Mouse (Mus musculus) retina, postnatal 1 day (tissue): ENCODE results near the gene Galnt17.
A peak's percentile ranks its signal among the peaks of the same experiment; 100 is the strongest.

Experiments used
- DNase-seq: peaks from one replicate; pipeline ENCODE4 v3.0.0-alpha.2; 2012

The Galnt17 gene

DNA sequence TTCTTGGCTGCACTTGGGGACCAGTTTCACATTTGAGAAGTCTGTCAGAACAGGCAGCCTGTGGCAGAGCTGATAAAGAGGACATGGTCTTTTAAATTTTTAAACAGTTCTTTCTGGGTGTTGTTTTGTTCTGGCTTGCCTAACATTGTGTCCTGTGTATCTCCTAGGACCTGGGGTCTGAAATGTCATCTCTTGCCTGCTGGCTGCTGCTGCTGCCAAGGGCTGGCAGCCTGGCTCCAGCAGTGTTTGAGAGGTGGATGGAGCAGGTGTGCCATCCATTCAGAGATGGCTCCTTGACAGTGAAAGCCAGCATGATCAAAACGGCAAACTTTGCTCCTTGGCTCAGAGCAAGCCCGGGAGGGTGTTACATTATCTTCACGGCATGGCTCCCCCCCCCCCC is 393.7 kb downstream of the Galnt17 start:
- no peak for DNase-seq

DNA sequence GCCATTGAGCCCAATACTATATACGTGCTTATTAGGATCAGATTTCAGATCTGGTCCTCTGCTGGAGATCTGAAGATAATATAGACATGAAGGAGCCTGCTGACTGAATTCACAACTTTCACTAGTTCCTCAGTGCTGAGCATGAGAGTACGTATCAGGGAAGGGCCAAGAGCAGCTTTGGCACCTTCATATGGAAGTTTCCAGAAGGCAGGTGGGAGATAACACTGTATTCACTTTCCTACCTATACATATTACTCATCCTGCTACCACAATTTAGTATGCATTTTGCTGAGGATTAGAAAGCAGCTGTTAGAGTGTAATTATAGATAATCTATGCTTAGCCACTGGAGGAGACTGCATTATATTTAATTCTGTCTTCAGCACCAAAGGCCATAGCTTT is 396.7 kb downstream of the Galnt17 start:
- no peak for DNase-seq

DNA sequence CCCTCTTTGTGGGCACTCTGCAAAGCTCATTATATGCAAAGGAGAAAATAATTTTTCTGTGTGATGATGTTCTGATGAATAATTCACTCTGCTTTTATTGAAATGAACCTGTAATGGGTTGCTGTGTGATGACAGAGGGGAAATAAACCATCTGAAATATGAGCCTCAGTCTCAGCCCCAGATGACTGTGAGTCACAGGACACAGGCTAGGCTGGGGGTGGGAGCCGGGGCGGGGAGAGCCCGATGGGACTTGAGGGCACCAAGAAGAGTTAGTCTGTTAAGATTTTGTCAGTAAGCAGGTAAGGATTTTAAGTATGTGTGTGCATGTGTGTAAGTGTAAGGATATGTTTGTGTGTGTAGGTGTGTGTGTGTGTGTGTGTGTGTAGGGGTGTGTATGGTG is 406.6 kb downstream of the Galnt17 start:
- no peak for DNase-seq

DNA sequence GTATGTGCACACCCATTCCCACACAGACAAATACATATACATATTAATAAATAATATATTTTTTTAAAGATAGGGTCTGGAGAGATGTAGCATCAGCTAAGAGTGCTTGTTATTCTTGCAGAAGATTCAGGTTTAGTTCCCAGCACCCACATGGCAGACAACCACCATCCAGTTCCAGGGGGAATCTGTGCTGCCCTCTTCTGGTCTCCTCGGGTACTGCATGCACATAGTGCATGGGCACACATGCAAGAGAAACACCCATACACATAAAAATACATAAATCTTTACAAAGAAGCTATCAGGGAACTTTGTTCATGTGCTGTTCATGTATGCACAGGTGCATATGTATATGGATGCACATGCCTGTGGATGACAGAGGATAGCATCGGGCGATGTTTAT is 412.3 kb downstream of the Galnt17 start:
- DNase-seq = no peak

DNA sequence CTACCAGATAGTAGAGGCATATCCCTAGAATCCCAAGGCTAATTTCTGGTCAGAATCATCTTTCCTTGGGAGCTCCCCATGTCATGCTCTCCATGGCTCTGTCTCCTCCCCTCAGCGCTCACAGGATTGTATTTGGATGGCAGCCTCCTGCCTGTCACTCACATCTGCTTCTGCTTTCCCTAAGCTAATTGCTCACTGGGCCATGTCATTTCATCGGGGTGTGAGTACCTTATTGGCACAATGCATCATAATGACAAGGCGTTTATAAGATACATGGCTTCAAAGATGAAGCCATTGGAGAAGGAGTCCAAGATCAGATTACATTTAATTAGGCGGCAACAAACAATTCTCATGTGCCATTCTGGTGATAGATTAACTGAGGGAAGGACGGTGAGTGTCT is 416.6 kb downstream of the Galnt17 start:
- DNase-seq = peak; percentile 34

DNA sequence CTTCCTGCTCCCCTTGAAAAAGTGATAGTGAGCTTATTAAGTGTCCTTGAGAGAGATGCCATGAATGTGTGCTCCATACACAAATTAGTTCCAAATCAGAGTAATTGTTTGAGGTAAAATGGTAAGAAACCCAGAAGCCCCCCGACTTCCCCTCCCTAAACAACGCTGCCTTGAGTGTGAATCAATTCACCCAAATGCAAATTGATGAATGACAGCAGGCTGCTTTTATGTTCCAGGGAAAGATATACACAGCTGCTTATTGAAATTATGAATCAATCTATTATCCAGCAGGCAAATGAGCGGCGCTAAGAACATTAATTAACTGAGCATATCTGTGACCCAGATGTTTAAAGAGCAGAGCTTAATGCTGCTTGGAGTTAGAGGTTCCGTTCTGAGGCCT is 428.0 kb downstream of the Galnt17 start:
- DNase-seq = no peak

DNA sequence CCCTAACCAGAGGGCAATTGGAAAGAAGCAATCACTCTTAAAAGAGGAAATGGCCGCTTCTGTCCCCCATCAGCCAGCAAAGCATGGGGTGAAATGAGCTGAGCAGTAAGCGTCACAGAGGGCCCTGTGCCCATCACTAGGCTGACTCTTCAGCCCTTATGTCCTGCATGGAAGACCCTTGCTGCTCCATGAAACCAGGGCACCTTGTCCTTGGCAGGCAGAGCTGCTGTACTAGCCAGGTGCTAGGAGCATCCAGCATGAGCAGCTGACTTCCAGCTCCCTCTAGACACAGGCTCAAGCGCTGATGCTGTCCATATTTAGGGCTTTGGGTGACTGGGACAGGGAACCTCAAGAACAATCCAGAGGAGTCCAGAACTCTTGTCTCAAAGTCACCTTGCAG is 432.9 kb downstream of the Galnt17 start:
- DNase-seq = no peak

DNA sequence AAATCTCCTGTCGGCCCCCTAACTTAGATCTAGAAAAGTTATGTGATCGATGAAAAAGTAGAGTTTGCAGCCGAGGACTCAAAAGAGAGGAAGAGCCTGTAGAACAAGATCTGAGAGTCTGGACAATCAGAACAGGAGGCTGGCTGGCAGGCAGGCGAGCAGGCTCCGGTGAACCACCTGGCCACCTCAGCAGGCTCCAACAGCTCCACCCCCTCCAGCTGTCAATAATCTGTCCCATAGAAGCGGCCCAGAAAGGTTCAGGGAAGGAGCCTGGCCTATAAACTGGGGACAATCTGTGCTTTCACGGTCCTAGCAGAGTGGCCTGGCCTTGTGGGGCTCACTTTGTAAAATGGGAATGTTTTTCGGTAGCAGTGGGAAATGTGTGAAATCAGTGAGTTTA is 437.2 kb downstream of the Galnt17 start:
- DNase-seq = no peak

DNA sequence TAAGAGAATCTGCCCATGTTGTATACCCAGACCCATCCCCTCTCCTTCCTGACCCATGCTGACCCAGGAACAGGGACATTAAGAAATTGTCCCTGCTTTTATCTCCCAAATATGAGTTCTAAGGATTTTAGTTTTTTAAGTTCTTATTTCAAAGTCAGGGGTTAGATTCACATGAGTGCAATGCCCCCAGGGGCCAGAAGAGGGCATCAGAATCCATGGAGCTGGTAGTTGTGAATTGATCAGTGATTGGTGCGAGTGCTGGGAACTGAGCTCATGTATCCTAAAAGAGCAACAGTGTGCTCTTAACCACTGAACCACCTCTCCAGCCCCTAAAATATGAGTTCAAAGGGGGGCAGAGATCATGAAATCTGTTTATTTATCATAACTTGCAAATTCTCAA is 438.4 kb downstream of the Galnt17 start:
- no peak for DNase-seq

DNA sequence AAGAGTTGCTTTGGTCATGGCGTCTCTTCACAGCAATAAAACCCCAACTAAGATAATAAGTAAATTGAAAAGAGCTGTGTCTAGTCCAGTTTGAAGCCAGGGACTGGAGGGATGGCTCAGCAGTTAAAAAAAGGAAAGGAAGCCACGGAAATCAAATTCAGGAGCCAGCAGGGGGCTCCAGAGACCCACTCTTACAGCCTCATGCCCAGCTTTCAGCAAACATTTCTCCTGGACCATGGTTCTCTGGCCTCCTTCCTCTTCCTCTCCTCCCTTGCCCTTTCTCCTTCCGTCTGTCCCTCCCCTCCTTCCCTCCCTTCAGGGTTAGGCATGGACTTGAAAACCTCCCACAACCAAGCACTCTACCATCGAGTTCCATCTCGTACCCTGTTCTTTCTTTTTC is 446.0 kb downstream of the Galnt17 start:
- DNase-seq = peak; percentile 52

DNA sequence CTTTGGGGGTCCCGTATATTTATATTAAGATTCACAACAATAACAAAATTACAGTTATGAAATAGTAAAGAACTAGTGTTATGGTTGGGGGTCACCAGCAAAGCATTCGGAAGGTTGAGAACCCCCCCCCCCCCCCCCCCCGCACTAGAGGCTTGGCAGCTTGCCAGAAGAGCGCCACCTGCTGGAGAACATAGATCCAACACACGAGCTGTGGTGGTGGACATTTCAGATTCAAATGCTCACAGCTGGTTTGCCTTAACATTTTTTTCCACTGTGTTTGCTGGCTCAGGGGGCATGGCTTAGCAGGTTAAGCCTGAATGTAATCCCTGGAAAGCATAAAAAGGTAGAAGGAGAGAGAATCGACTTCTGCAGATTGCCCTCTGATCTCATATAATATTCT is 448.6 kb downstream of the Galnt17 start:
- DNase-seq = peak; percentile 22

DNA sequence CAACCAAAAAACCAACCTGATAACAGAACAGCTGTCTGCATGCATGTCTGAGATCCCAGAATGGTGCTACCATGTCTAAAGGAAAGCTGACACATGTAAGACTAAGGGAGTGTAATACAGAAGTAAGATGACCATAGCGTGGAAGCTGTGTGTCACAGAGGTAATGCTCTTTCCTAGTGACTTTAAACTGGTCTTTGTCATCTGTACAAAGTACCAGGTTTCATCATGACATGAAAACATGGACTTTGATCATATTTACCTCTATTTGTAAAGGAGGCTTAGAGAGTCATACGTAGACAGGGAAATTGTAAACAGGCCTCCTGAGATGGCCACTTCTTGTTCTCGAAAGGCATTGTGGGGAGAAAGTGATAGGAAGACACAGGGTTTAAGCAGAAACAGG is 449.6 kb downstream of the Galnt17 start:
- DNase-seq = no peak

DNA sequence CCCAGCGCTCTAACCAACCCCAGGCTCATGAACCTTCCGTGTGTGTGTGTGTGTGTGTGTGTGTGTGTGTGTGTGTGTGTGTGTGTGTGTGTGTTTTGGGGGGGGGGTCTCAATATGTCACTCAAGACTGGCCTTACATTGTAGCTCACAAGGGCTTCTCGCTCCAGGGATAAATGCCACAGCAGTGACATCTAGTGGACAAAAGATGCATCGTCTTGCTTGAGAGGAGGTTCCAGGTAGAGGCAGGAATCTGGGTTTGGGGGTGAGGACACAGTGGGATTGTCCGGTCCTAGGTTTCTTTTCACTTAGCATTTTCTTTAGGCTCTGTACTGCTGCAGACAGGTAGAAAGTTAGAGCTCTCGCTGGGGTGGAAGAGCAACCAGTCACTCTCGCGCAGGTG is 450.1 kb downstream of the Galnt17 start:
- peak; percentile 81 for DNase-seq

DNA sequence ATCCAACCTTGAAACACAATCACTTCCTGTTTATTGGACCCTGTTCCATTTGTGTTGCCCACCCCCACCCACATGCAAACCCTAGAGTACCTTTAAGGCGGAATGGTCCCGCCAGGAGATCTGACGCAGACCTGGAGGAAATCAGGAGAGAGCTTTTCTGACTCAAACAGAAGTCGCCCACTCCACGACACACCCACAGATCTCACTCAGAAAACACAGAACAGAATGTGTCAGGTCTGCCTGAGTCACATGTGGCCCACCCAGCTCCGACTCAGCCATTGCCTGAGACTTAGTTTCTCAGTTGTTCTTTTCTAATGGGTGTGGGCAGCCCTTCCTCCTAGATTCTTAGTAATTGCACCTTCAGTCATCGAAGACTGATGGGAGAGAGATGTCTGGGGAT is 453.9 kb downstream of the Galnt17 start:
- no peak for DNase-seq

DNA sequence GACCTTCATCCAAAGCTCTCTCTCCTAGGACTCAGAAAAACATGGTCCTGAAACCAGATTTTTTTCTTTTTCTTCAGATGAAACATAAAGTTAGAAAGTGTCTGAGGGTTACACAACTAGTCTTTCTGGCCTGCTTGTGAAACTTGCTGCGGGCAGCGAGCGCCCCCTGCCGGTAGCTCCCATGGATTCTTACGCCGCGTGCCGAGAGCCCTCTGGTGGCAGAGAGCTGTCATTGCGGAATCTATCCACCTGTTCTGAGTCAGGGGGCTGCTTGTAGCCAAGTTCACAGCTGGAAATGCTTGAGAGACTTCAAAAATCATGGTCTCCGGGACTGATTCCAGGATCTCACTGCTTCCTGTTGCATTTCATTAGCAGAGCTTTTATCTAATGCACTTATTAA is 454.9 kb downstream of the Galnt17 start:
- peak; percentile 83 for DNase-seq

DNA sequence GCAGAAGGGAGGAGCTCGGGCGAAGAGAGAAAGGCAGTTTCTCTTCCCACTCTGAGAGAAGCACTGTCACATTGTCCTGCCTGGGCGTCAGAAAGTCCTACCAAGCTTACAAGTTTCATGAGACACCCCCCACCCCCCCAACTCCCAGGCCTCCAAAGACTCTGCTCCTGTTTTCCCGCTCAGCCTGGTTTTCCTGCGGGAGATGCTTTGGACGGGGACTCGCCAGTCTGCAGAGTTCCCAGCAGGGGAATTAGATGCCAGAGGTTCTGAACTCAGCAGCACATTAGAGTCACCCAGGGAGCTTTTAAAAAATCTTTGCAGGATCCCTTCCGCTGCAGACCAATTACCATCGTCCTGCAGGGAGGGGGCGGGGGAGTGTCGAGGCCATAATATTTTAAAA is 456.1 kb downstream of the Galnt17 start:
- no peak for DNase-seq

DNA sequence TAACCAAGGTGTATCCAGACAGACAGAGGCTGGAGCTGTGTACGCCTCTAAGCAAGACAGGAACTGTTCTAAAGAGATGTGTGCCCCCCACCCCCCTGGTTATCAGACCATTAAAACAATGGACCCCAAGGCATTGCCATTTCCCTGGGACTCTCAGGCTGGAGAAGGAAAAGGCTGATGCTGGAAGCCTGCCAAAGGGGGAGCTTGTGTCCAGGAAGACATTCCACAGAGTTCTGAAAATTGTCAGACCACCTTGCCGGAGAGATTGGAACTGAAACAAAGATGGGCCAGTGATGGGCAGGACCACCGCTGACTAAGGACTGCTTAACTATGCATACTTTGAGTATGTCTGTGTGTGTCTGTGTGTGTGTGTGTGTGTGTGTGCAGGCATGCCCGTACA is 458.7 kb downstream of the Galnt17 start:
- DNase-seq = no peak

DNA sequence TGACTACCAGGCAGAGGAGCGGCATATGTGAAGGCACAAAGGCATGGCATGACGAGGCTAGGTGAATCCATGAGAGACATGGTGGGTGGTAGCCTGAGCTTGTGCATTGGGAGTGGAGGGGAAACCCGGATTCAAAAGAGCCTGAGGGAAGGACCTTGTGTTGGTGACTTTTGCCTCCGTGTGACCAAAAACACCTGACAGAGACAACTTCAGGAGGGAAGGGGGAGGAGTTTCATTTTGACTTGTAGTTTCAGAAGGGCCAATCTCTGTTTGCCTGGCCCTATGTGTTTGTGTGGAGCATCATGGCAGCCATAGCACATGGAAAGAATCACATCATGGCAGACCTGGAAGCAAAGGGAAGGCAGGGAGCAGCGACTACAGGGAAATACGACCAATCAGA is 459.7 kb downstream of the Galnt17 start:
- DNase-seq = no peak

DNA sequence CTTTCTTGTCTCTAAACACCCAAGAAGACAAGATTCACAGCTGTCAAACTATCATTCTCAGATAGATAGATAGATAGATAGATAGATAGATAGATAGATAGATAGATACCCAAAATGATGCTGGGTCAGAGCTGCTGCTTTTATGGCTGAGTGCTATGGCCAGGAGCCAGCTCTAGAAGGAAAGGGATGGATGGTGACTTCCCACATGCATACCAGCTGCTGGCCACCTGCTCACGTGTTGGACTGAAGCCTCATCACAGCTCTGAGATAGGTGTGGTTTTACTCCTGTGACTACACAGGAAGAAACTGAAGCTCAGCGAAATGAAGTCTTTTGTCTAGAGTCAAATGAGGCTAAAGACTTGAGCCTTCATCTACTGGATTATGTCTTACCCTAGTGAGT is 482.5 kb downstream of the Galnt17 start:
- DNase-seq = no peak
